Mouse (Mus musculus): Measurements from ENCODE around the gene Mical3. TPM values are rescaled to one million over a fixed set of nuclear protein-coding genes. Genes with fewer than 3 reads are reported as not detected.

Mical3 gene
- polyA plus RNA-seq (2016; fragmentation: Nextera tagmentation; extraction: Ambion mirVana): 10.3 and 11.8 TPM in 2 replicates

DNA sequence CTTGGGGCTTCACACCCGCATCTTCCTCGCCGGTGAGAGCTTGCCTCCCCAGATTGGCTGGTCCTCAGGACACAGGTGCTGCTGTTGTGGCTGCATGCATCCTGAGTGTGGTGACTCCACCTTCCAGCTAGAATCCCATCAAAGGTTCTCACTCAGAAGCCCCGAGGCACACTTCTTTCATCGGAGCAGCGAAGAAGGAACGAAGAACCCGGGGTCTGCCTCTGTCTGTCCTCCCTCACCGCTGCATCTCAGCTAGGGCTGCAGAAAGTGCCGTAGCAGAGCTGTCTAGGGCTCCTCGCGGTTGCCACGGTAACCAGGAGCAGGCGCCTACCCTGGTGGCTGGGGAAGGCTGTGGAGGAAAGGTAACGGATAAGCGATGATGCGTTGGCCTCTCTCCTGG is at the start of gene Mical3:
Mical3 (minus strand) TSS at position 227 of the 400 bp plus-strand sequence.
- H3K36me3 ChIP-seq: no peaks in the 10 kb centered on the region
- H3K27me3 ChIP-seq (ENCODE audit: insufficient read depth, poor library complexity, severe bottlenecking): peaks cover 37% of the 10 kb centered on the region
- peaks cover 51% of the 10 kb centered on the region for H3K4me1 ChIP-seq (replicated peaks)
- no peaks in the 10 kb centered on the region for H3K9me3 ChIP-seq
- peak; percentile 63 for DNase-seq (ENCODE audit: low spot score)
- peak within 1 kb of the TSS; percentile 86 for H3K27ac ChIP-seq
- peak within 1 kb of the TSS; percentile 52 for H3K4me3 ChIP-seq
- under 1% methylated on average over 17 of the region's 17 CpGs for whole genome bisulfite sequencing

DNA sequence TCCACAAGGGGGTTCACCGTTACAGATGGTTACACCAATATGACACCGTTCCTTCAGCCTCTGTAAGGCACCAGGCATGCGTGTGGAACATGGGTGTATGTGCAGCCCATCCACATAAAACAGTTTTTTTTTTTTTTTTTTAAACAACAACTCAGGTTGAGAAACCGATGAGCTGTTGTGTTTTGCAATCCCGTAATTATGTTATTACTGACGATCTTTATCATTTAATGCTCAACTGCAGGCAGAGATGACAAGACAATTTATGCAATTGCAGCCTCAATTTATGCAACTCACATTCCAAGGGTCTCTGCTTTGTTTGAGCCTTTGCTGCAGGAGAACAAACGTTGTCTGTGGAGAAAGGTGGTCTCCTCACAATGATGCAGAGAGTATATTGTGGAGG is 49.0 kb upstream of the Mical3 start:
- Histone ChIP-seq H3K9me3 (no peaks in the 10 kb centered on the region), H3K4me1 (replicated peaks) (peaks cover 28% of the 10 kb centered on the region), H3K27ac (no peak overlapping the region), H3K36me3 (no peaks in the 10 kb centered on the region), H3K27me3 (ENCODE audit: insufficient read depth, poor library complexity, severe bottlenecking) (no peaks in the 10 kb centered on the region), H3K4me3 (no peak overlapping the region)
- 70% methylated on average over 7 of the region's 7 CpGs for WGBS
- DNase-seq (ENCODE audit: low spot score): no peak

DNA sequence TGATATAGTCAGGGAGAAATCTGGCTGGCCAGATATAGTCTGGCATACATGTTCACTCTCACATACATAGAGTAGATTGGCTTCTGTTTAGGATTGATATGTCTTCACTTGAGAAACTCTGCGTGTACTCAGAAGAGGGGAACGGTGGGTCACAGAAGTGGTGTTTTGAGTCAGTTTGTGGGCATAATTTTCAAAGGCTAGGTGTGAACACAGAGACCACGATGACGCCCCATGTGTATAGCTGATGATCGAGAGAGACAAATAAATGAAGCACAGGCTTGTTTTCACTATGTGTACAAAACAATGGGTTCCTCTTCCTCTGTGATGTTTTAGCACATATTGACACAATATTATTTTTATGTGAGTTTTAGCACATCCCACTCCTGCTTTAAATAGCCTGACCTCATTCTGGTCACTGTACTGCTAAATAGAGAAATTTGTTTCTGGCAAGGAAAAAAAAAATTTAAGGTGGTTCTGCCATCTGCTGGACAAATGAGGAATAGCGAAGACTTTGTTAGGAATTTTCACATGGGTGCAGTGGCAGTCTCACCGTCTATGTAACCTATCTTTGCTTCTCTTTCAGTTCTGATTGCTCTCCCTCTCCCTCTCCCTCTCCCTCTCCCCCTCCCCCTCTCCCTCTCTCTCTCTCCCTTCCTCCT is 48.0 kb upstream of the Mical3 start:
- no peaks in the 10 kb centered on the region for H3K27me3 ChIP-seq (ENCODE audit: insufficient read depth, poor library complexity, severe bottlenecking)
- peak; percentile 48 for DNase-seq (ENCODE audit: low spot score)
- H3K4me1 ChIP-seq (replicated peaks): peaks cover 18% of the 10 kb centered on the region
- no peaks in the 10 kb centered on the region for H3K9me3 ChIP-seq
- H3K27ac ChIP-seq: 0 out of 2 replicates have a peak overlapping the region, but pooled peaks have one; percentile 45
- no peaks in the 10 kb centered on the region for H3K36me3 ChIP-seq
- no peak overlapping the region for H3K4me3 ChIP-seq
- WGBS: 61% methylated on average over 7 of the region's 7 CpGs

DNA sequence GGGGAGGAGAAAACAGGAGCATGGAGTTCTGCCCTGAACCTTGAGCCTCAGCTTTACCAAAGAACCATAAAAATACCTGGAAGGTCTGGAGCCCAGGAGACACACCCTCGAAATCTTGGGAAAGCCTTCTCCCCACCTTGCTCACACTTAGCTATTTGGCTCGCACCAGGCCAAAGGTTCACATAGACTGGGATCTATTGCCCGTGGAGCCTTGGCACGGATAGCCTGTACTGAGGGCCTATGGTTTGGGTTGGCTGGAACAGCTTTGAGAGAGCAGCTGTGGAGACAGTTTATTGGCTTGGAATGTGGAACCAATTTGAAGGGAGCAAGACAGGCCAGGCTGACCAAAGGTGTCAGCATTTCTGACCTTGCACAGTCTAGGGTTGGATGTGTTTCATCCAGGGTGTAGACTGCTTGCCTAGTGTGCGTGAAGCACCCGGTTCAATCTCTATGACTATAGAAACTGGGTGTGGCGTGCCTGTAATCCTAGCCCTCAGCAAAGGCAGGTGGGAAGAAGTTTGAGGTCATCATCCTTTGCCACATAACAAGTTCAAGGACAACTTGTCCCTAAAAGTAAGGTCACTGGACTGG is 46.4 kb upstream of the Mical3 start:
- Histone ChIP-seq H3K36me3 (no peaks in the 10 kb centered on the region), H3K4me3 (no peak overlapping the region), H3K27ac (no peak overlapping the region), H3K4me1 (replicated peaks) (peaks cover 13% of the 10 kb centered on the region), H3K9me3 (no peaks in the 10 kb centered on the region), H3K27me3 (ENCODE audit: insufficient read depth, poor library complexity, severe bottlenecking) (no peaks in the 10 kb centered on the region)
- 88% methylated on average over 7 of the region's 7 CpGs for WGBS
- no peak for DNase-seq (ENCODE audit: low spot score)

DNA sequence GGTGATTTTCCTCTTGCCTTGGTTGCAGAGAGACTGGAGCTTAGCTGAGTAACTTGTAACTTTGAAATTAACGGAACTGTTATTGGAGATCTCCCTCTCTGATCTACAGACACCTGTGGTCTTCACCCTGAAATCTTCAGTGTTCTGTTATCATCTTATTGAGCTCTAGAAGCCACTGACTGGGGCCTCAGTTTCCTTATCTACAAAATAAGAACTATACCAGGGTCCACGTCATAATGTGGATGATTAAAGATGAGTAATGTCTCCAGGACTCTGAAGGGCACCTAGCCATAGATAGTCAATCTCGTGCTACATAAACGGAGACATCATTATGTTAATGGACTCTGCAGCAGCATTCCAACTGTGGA is 45.9 kb upstream of the Mical3 start:
- WGBS: 85% methylated on average over 4 of the region's 4 CpGs
- H3K4me3 ChIP-seq: no peak overlapping the region
- no peak for DNase-seq (ENCODE audit: low spot score)
- no peaks in the 10 kb centered on the region for H3K27me3 ChIP-seq (ENCODE audit: insufficient read depth, poor library complexity, severe bottlenecking)
- peaks cover 13% of the 10 kb centered on the region for H3K4me1 ChIP-seq (replicated peaks)
- 0 out of 2 replicates have a peak overlapping the region, but pooled peaks have one; percentile 40 for H3K27ac ChIP-seq
- H3K9me3 ChIP-seq: no peaks in the 10 kb centered on the region
- H3K36me3 ChIP-seq: no peaks in the 10 kb centered on the region

DNA sequence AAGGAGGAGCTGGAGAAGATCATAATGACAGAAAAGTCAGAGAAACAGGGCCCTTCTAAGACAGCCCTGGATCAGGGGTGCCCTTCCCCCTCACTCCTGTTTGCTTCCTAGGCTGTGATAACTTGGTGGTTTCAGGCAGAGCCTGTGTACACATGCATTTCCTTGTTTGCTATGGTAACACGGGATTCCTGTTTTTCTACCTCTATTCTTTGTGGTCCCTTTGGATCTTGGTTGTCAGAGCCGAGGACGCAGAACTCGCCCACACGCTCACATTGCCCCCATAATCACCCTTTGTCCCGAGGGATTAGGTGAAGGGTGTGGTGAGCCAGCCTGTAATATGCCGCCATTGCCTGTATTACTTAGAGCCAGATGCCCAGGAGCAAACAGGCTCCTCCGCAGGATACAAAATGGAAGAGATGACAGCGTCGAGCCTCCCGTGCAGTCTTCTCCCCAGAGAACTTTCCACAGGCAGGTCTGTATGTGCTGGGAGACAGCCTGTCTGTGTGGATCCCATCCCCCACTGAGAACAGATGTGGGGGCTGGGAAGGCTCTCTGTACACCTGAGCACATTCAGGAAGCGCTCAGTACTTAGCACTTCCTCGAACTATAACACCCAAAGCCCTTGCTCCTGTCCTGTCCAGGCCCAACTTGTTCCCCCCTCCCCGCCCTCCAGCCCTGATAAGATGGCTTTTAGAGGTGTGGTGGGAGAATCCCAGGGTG is 45.4 kb upstream of the Mical3 start:
- H3K36me3 ChIP-seq: no peaks in the 10 kb centered on the region
- DNase-seq (ENCODE audit: low spot score): no peak
- peak overlapping the region; percentile 40; the same call in 1 of the 2 replicates for H3K27ac ChIP-seq
- WGBS: 64% methylated on average over 14 of the region's 14 CpGs
- peaks cover 13% of the 10 kb centered on the region for H3K4me1 ChIP-seq (replicated peaks)
- H3K27me3 ChIP-seq (ENCODE audit: insufficient read depth, poor library complexity, severe bottlenecking): no peaks in the 10 kb centered on the region
- H3K9me3 ChIP-seq: no peaks in the 10 kb centered on the region
- H3K4me3 ChIP-seq: no peak overlapping the region

DNA sequence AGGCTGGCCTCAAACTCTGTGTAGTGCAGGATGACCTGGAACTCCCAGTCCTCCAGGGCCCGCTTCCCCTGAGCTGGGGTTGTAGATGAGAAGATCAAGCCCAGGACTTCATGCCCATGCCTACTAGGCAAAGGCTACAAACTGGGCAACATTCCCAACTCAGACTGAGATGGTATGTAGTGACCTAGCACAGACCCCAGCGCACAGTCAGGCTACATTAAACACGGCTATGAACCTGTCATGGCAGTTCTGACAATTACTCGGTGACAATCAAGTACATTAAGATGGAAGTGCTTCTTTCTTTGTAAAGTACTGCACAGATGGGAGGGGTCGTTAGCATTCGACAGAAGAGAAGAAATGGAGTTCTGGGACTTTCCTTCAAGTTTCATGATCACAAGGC is 44.0 kb upstream of the Mical3 start:
- Histone ChIP-seq H3K4me1 (replicated peaks) (peaks cover 13% of the 10 kb centered on the region), H3K36me3 (no peaks in the 10 kb centered on the region), H3K4me3 (no peak overlapping the region), H3K9me3 (no peaks in the 10 kb centered on the region), H3K27ac (no peak overlapping the region), H3K27me3 (ENCODE audit: insufficient read depth, poor library complexity, severe bottlenecking) (no peaks in the 10 kb centered on the region)
- no peak for DNase-seq (ENCODE audit: low spot score)
- WGBS: 93% methylated on average over 6 of the region's 6 CpGs

DNA sequence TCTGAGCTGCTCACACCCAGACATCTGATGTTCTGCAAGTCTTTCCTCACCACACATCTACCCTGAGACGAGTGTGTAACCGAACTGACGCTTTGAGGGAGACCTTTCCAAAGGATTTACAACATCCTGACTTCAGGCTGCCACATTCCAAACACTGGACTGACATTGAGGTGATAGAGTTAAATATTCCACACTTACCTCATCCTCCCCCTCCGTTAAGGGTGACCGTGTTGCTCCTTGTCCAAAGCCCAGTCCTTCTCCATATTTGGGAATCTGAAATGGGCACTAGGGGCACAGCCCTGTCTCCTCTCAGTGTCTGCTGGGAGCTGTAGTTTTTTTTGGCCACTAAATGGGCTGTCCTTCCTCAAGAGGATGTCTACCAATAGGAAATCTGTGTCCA is 42.7 kb upstream of the Mical3 start:
- DNase-seq (ENCODE audit: low spot score): no peak
- Histone ChIP-seq H3K4me3 (no peak overlapping the region), H3K27ac (no peak overlapping the region), H3K27me3 (ENCODE audit: insufficient read depth, poor library complexity, severe bottlenecking) (no peaks in the 10 kb centered on the region), H3K36me3 (no peaks in the 10 kb centered on the region), H3K9me3 (no peaks in the 10 kb centered on the region), H3K4me1 (replicated peaks) (peaks cover 13% of the 10 kb centered on the region)
- 83% methylated on average over 5 of the region's 5 CpGs for WGBS

DNA sequence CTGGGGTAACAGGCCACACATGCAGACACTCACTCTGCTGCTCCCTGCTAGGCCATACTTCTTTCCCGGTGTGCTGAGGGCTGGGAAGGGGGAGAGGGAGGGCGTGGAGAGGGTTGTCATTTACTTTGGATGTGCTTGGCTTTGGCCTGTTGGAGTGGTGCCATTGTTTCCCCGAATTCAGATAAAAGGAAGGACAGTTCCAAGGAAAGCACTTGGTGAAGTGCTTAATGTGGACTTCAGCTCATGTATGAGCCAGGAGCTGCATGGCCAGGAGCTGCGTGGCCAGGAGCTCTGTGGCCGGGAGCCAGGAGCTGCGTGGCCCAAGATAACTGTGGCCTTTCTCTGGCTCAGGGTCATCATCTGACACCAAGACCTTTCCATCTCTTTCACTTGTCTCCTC is 40.3 kb upstream of the Mical3 start:
- Histone ChIP-seq H3K9me3 (no peaks in the 10 kb centered on the region), H3K36me3 (no peaks in the 10 kb centered on the region), H3K27ac (no peak overlapping the region), H3K4me3 (no peak overlapping the region), H3K27me3 (ENCODE audit: insufficient read depth, poor library complexity, severe bottlenecking) (no peaks in the 10 kb centered on the region), H3K4me1 (replicated peaks) (peaks cover 21% of the 10 kb centered on the region)
- no peak for DNase-seq (ENCODE audit: low spot score)
- 90% methylated on average over 6 of the region's 6 CpGs for WGBS

DNA sequence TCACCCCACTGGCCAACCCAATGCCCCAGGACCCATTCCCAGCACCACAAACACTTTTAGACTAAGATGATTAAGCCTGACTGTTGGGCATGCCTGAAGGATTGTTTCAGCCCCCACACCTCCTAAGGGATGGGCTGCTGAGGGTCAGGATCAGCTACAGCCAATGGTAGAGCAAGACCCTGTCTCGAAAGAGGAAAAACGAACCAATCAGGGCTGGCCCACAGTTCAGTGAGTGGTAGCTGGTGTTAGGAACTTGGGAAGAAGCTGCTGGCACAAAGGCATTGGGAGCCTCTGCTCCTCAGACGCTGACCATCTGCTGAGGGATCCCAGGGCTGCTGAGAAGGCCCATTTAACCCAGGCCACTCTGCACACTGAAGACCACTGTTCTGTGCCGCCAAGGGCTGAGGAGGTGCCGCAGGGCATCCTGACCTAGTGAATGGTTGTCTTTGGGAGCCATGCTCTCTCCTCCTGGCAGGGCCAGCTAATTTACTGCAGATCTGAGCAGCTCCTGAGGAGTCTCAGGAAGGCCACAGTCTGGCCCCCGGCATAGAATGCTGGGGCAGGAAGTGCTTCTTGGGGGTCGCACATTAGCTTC is 36.7 kb upstream of the Mical3 start:
- peak; percentile 44 for DNase-seq (ENCODE audit: low spot score)
- H3K36me3 ChIP-seq: no peaks in the 10 kb centered on the region
- 67% methylated on average over 7 of the region's 7 CpGs for WGBS

DNA sequence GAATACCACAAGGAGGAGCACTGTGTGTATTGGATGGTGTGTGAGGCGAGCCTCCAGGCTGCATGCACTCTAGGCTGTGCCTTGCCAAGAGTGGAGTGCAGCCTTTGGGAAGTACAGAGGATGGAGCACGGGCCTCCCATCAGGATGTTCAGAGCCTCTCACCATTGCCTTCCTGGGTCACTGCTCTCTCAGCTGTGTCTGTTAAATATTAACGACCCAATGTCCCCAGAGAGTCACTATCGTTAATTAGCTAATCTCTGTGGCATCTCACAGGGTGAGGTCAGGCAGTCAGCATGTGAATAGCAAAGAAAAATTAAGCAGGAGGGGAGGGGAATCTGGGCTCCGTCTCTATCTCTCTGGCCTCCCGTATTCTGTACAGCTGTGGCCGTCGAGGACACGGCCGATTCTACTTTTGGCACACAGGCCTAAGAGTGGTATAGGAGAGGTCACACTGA is 35.3 kb upstream of the Mical3 start:
- peak; percentile 13 for DNase-seq (ENCODE audit: low spot score)
- H3K27ac ChIP-seq: peak overlapping the region; percentile 59
- WGBS: 52% methylated on average over 10 of the region's 10 CpGs

More for the DNA sequence above, 36.7 kb upstream of the Mical3 start:
- Histone ChIP-seq H3K27me3 (ENCODE audit: insufficient read depth, poor library complexity, severe bottlenecking) (no peaks in the 10 kb centered on the region), H3K4me3 (no peak overlapping the region), H3K4me1 (replicated peaks) (peaks cover 20% of the 10 kb centered on the region), H3K9me3 (no peaks in the 10 kb centered on the region), H3K27ac (peak overlapping the region; percentile 45)

DNA sequence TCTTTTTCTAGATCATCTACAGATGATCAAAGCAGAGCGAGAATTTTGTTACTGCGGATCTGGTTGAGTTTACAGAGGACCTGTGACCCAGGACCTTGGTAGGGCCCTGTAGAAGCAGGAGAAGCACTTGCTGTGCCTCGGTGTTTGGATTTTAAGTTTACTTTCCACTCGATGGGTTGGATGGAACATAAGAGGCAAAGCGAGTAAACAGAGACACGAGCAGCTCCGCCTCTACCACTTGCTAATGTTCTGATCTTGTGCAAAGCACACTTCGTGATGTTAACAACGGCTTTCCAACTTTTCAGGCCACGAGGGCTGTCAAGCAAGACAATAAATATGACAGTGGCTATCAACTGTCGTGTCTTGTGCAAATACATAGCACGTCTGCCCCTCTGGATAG is 31.8 kb upstream of the Mical3 start:
- DNase-seq (ENCODE audit: low spot score): no peak
- Histone ChIP-seq H3K27me3 (ENCODE audit: insufficient read depth, poor library complexity, severe bottlenecking) (no peaks in the 10 kb centered on the region), H3K36me3 (no peaks in the 10 kb centered on the region), H3K4me1 (replicated peaks) (peaks cover 18% of the 10 kb centered on the region), H3K27ac (no peak overlapping the region), H3K9me3 (no peaks in the 10 kb centered on the region), H3K4me3 (no peak overlapping the region)
- WGBS: 92% methylated on average over 12 of the region's 12 CpGs

More for the DNA sequence above, 35.3 kb upstream of the Mical3 start:
- Histone ChIP-seq H3K4me1 (replicated peaks) (peaks cover 20% of the 10 kb centered on the region), H3K9me3 (no peaks in the 10 kb centered on the region), H3K4me3 (no peak overlapping the region), H3K36me3 (no peaks in the 10 kb centered on the region), H3K27me3 (ENCODE audit: insufficient read depth, poor library complexity, severe bottlenecking) (no peaks in the 10 kb centered on the region)

DNA sequence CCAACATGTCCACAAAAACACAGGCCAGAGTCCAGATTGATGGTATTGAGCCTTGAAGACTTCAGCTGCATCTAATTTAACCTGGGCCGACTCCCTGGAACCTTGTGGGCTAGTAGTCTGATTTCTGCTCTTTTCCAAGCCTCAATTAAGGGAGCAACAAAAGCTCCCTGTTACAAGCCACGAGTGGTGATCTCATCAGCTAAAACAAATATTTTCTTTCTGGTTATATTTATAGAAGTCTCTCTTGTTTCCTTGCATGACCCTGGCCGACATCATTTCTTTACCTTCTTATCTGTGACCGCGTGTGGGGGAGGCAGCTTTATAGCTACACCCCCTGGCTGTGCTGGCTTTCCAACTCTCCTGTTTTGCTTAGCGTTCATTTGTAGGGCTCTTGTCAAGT is 29.3 kb upstream of the Mical3 start:
- Histone ChIP-seq H3K9me3 (no peaks in the 10 kb centered on the region), H3K4me3 (no peak overlapping the region), H3K36me3 (no peaks in the 10 kb centered on the region), H3K27me3 (ENCODE audit: insufficient read depth, poor library complexity, severe bottlenecking) (no peaks in the 10 kb centered on the region), H3K4me1 (replicated peaks) (no peaks in the 10 kb centered on the region), H3K27ac (no peak overlapping the region)
- no peak for DNase-seq (ENCODE audit: low spot score)
- WGBS: 76% methylated on average over 6 of the region's 6 CpGs
